Mouse (Mus musculus) midbrain, postnatal 0 days (tissue): ENCODE measurements at regions not wholly inside any gene's neighbourhood (a gene's known extent, or its start where the extent isn't known, plus 50 kb on each side); places are given as distances from the start of the nearest gene placed in this dataset.

Experiments used
- ATAC-seq: fragments of 200-750 bp; cut with Nextera tagmentation; 2 replicates; pipeline ENCODE4 v1.8.0; 2017; ENCODE audit warnings: moderate number of reproducible peaks, mild to moderate bottlenecking, moderate TSS enrichment, moderate library complexity; ENCODE audit not compliant: low FRiP score
- DNase-seq: peaks from one replicate; pipeline ENCODE4 v3.0.0-alpha.2; 2015; ENCODE audit warnings: low spot score
- H3K27ac ChIP-seq: fragments of 300-500 bp; sonication (generic); 2 replicates; pipeline ENCODE4 v1.5.1; 2014; ENCODE audit warnings: low read depth, mild to moderate bottlenecking, low read length, mixed read lengths
- H3K27me3 ChIP-seq: fragments of 300-500 bp; sonication (generic); 2 replicates; pipeline ENCODE4 v1.6.1; 2014; ENCODE audit warnings: low read length, control low read depth, mixed read lengths; ENCODE audit not compliant: insufficient read depth
- H3K36me3 ChIP-seq: fragments of 300-500 bp; sonication (generic); 2 replicates; pipeline ENCODE4 v1.6.1; 2014; ENCODE audit warnings: low read length, control low read depth, mixed read lengths; ENCODE audit not compliant: insufficient read depth
- H3K4me1 ChIP-seq: fragments of 300-500 bp; sonication (generic); 2 replicates; pipeline ENCODE4 v1.6.1; 2014; ENCODE audit warnings: mild to moderate bottlenecking, control low read depth, antibody characterized with exemption, low read length, mixed read lengths; ENCODE audit not compliant: insufficient read depth
- H3K4me2 ChIP-seq: fragments of 300-500 bp; sonication (generic); 2 replicates; pipeline ENCODE4 v1.6.1; 2014; ENCODE audit warnings: low read depth, mild to moderate bottlenecking, low read length, mixed read lengths; ENCODE audit not compliant: poor library complexity, severe bottlenecking
- H3K4me3 ChIP-seq: fragments of 300-500 bp; sonication (generic); 2 replicates; pipeline ENCODE4 v1.5.1; 2014; ENCODE audit warnings: low read depth, mild to moderate bottlenecking, low read length, moderate library complexity
- H3K9ac ChIP-seq: fragments of 300-500 bp; sonication (generic); replicated peaks from 2 replicates; pipeline ENCODE4 v1.6.1; 2014; ENCODE audit warnings: mild to moderate bottlenecking, low read length, moderate library complexity, mixed read lengths; ENCODE audit not compliant: poor library complexity, severe bottlenecking
- H3K9me3 ChIP-seq: fragments of 300-500 bp; sonication (generic); 2 replicates; pipeline ENCODE4 v1.6.1; 2016; ENCODE audit warnings: low read length, control low read depth
- CTCF ChIP-seq: IDR thresholded peaks from 2 replicates; pipeline ENCODE4 v1.5.1; 2016; ENCODE audit warnings: antibody characterized with exemption, mild to moderate bottlenecking
- WGBS: fragments of 180-500 bp; shearing (Covaris S2); extraction: QIAGEN DNeasy Blood & Tissue Kit; methylation state at CpG from one replicate; pipeline ENCODE4 v1.1.7; 2014; 5-methylcytosine and 5-hydroxymethylcytosine counted together

DNA sequence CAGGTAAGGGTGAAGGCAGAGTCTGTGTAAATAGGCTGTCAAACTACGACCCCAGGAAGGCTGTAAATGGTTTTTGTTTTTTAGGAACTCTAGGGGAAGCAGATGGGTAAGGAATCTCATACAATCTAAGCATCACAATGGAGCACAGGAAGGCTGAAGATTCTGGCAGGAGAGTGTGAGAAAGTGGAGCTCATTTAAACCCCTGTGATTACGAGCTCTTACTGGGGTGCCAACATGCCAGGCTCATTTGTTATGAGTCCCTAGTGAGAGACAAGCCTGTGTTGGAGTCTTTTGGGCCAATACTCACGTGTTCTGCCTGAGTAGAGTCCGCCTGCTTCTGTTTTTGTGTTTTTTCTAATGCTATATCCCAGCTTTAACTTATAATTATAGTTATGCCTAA is 169.3 kb upstream of the Ankrd50 start:
- H3K4me2 ChIP-seq, result no peak overlapping the region
- DNase-seq (no peak), ATAC-seq (no peak)
- H3K27ac ChIP-seq, result peak overlapping the region; percentile 38; the same call in 1 of the 2 replicates
- H3K4me3 ChIP-seq, result no peak overlapping the region
- no peaks in the 10 kb centered on the region for H3K36me3 ChIP-seq
- H3K4me1 ChIP-seq, result no peaks in the 10 kb centered on the region; the same call in 1 of the 2 replicates
- H3K9me3 ChIP-seq, result no peaks in the 10 kb centered on the region
- 63% methylated on average over 4 of the region's 4 CpGs for WGBS
- no peaks in the 10 kb centered on the region for H3K27me3 ChIP-seq
- no peak for TF ChIP-seq CTCF
- H3K9ac ChIP-seq, result no peak overlapping the region

DNA sequence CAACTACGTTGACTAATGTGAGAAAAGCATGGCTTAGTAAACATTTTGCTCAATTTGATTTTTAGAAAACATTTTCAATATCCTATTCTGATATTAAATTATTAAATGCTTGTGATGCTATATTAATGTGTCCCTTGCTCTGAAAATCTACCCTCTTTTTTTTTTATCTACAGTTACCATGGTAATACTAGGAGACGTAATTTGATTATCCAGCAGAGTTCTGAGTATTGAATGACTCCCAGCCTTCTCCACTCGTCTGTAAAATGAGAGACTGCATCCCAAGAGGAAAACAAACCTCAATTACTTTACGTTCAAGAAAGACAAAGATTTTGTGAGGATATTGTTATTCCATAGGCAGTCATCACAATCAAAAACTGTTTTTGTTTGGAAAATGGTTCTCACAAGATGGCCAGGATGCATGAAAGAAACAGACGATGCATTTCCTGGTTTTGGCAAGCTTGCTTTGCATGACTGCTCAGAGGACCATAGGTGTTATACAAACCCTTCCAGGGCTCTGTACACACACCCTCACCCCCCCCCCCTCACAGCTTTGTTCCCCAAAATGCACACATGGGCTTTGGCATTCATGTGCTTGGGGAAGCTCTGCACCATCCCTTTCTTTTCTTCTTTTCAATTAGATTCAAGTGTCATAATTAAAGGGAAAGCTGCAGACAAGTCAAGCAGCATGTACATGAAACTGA is 168.5 kb upstream of the Ankrd50 start:
- WGBS, result 26% methylated on average over 5 of the region's 5 CpGs
- DNase-seq, result peak; percentile 27
- ATAC-seq, result peak; percentile 50; the same call in 1 of the 2 replicates

DNA sequence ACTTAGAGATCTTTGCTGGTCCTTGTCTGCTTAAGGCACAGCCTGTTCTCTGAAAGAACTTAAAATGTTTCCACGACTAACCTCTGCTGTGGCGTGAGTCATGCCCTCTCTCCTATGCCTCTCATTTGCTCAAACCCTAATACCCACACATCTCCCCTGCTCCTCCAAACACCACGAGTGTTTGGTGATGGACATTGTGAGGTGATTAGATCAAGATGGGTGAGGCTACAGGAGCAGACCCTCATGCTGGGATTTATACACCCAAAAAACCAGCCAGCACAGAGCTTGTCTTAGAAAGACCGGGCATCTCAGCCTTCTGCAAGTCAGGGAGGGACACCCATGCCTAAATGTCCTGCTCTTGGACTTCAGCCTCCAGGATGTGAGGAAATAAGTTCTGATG is 165.5 kb upstream of the Ankrd50 start:
- no peak for ATAC-seq
- Histone ChIP-seq H3K36me3 (no peaks in the 10 kb centered on the region), H3K9ac (no peak overlapping the region), H3K4me3 (no peak overlapping the region), H3K4me2 (no peak overlapping the region), H3K4me1 (no peaks in the 10 kb centered on the region; the same call in 1 of the 2 replicates), H3K27me3 (no peaks in the 10 kb centered on the region), H3K9me3 (no peaks in the 10 kb centered on the region), H3K27ac (no peak overlapping the region)
- no peak for TF ChIP-seq CTCF
- no peak for DNase-seq
- WGBS, result 82% methylated on average over 4 of the region's 4 CpGs

More for the DNA sequence above, 168.5 kb upstream of the Ankrd50 start:
- H3K36me3 ChIP-seq, result no peaks in the 10 kb centered on the region
- H3K27me3 ChIP-seq, result no peaks in the 10 kb centered on the region
- no peaks in the 10 kb centered on the region for H3K9me3 ChIP-seq
- no peak overlapping the region for H3K4me3 ChIP-seq
- H3K4me1 ChIP-seq, result no peaks in the 10 kb centered on the region; the same call in 1 of the 2 replicates
- H3K4me2 ChIP-seq, result no peak overlapping the region
- TF ChIP-seq CTCF, result no peak
- H3K27ac ChIP-seq, result peak overlapping the region; percentile 43; the same call in 1 of the 2 replicates
- H3K9ac ChIP-seq, result no peak overlapping the region

DNA sequence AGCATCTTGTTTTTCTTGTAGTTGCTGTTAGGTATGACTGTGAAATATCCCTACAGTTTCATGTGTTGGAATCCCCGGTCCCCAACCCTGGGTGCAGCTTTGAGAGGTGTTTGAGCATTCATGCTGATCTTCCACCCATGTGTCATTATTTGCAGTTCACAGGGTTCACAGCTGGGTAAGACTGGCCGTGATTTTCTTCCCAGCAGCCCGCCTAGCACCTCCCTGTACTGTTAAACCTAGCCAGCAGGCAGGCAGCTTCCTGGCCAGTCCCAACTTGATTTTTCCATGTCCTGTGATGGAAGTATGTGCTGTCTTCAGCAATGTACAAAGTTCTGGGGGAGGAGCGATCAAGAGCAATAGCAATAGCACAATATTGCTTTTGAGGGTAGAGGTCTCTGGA is 164.0 kb upstream of the Ankrd50 start:
- no peak for ATAC-seq
- 84% methylated on average over 4 of the region's 4 CpGs for WGBS
- no peak for TF ChIP-seq CTCF

DNA sequence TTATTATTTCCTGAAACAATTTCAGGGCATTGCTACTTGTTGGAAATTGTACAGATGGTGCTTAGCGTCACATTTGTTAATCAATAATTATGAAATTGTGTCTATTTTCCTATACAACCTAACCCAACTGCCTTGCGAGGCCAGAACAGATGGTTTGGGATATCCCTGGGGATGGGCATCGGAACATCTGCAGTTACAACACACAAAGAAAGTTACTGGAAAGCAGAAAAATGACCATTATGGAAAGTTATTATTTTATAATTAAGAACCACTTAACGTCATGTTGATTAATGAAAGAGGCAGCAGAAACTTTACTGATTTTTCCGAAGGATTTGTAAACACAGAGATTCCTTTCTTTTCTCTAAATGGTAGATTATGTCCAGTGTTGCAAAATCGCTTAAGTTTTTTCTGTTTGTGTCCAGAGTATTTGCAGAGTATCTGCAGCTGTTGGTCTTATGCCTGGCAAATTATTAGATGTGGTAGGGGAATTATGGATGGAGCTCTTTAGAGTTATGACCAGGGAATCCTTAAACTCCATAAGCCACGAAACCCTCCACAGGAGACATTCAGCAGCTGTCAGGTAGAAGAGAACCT is 163.2 kb upstream of the Ankrd50 start:
- H3K4me1 ChIP-seq, result no peaks in the 10 kb centered on the region
- no peak for TF ChIP-seq CTCF
- no peak overlapping the region for H3K27ac ChIP-seq
- H3K4me3 ChIP-seq, result no peak overlapping the region
- no peak overlapping the region for H3K9ac ChIP-seq
- ATAC-seq, result no peak
- H3K4me2 ChIP-seq, result no peak overlapping the region
- no peak for DNase-seq
- no peaks in the 10 kb centered on the region for H3K27me3 ChIP-seq
- no peaks in the 10 kb centered on the region for H3K36me3 ChIP-seq
- H3K9me3 ChIP-seq, result no peaks in the 10 kb centered on the region
- 85% methylated on average over 7 of the region's 7 CpGs for WGBS

More for the DNA sequence above, 164.0 kb upstream of the Ankrd50 start:
- Histone ChIP-seq H3K4me3 (no peak overlapping the region), H3K4me2 (no peak overlapping the region), H3K36me3 (no peaks in the 10 kb centered on the region), H3K9me3 (no peaks in the 10 kb centered on the region), H3K4me1 (no peaks in the 10 kb centered on the region; the same call in 1 of the 2 replicates), H3K9ac (no peak overlapping the region), H3K27ac (no peak overlapping the region), H3K27me3 (no peaks in the 10 kb centered on the region)
- no peak for DNase-seq

DNA sequence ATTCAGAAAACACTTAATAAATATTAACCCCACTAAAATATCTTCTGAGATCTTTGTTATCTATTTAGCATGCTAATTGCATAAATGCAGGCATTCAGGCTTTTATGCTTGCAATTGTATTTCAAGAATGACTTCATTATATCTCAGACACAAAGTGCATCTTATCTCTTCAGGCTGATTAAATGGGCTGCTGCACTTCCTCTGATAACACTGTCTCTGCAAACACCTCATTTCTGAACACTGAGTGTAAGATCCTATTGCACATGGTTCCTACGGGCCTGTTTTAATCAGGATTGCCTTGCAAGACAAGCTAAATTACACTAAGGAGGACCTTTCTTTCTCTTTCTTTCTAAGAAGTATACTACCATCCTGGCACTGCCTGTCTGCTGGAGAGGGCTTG is 157.1 kb upstream of the Ankrd50 start:
- DNase-seq, result no peak
- 58% methylated on average over 1 of the region's 1 CpGs for WGBS
- Histone ChIP-seq H3K4me3 (no peak overlapping the region), H3K27me3 (no peaks in the 10 kb centered on the region), H3K4me2 (no peak overlapping the region), H3K36me3 (no peaks in the 10 kb centered on the region), H3K9me3 (no peaks in the 10 kb centered on the region), H3K4me1 (no peaks in the 10 kb centered on the region), H3K9ac (no peak overlapping the region), H3K27ac (no peak overlapping the region)
- TF ChIP-seq CTCF, result no peak
- ATAC-seq, result no peak
